In the genomic region with DNA sequence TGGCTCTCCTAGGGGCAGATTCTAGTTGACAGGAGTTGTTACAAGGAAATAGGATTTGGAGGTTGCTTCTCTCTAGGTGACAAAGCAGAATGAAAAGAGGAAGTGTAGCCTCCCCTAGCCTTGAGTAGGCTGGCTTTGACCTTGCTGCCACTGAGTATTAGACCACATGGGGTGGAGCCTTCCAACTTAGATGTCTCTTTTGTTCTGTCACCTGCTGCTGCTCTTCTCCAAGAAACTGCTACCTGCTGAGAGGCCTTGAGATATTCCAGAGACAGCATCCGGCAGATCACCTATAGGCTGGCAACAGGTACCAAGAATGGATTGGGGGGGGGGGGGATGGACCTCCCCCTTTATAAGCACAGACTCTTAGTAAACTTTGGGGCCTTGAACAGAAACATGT, we compare ENCODE assay signal across 33 mouse cellular contexts. TPM values are rescaled to one million over a fixed set of nuclear protein-coding genes. Genes with fewer than 3 reads are reported as not detected.
"Had no signal": no experiment of that assay in that cellular context is flagged by ENCODE, and none has a peak within 500 bp of the region (broad histone marks: within the 10 kb centered on the region; RNA-seq: fewer than 3 reads in every experiment).

No protein-coding gene starts in this region.

- H3K4me1 ChIP-seq: heart, embryonic 10.5 days; heart, embryonic 12.5 days; hindbrain, embryonic 10.5 days; hindbrain, embryonic 12.5 days; intestine, embryonic 15.5 days; limb, embryonic 13.5 days; limb, embryonic 15.5 days; liver, embryonic 12.5 days had no signal

- H3K9me3 ChIP-seq: heart, embryonic 10.5 days; heart, embryonic 12.5 days; hindbrain, embryonic 10.5 days; hindbrain, embryonic 12.5 days; intestine, embryonic 15.5 days; limb, embryonic 13.5 days; limb, embryonic 15.5 days; liver, embryonic 12.5 days had no signal

- H3K36me3 ChIP-seq: heart, embryonic 10.5 days; heart, embryonic 12.5 days; hindbrain, embryonic 10.5 days; hindbrain, embryonic 12.5 days; intestine, embryonic 15.5 days; limb, embryonic 13.5 days; limb, embryonic 15.5 days; liver, embryonic 12.5 days had no signal

- H3K4me3 ChIP-seq: heart, embryonic 10.5 days; heart, embryonic 12.5 days; hindbrain, embryonic 10.5 days; hindbrain, embryonic 12.5 days; intestine, embryonic 15.5 days; layer of hippocampus, adult 2 months; limb, embryonic 13.5 days; limb, embryonic 15.5 days; liver, embryonic 12.5 days had no signal

- H3K9ac ChIP-seq: heart, embryonic 12.5 days; hindbrain, embryonic 12.5 days; hindbrain, embryonic 14.5 days; intestine, embryonic 15.5 days; limb, embryonic 13.5 days; limb, embryonic 15.5 days; liver, embryonic 12.5 days; liver, embryonic 14.5 days had no signal

- H3K27ac ChIP-seq: heart, embryonic 10.5 days; hindbrain, embryonic 10.5 days; hindbrain, embryonic 12.5 days; hindbrain, embryonic 14.5 days; intestine, embryonic 15.5 days; layer of hippocampus, adult 2 months; limb, embryonic 13.5 days; limb, embryonic 15.5 days; liver, embryonic 12.5 days; liver, embryonic 14.5 days had no signal

- DNase-seq: gastrocnemius, postnatal 10 days; gastrocnemius, postnatal 25 days; heart, adult 18-20 months; heart, postnatal 10 days; heart, postnatal 4 days; kidney, adult 18-20 months; kidney, adult 8-10 months; kidney, postnatal 10 days; kidney, postnatal 25 days; kidney, postnatal 4 days; left cerebral cortex, postnatal 4 days had no signal

RNA-seq across cellular contexts. Expression of a gene that starts 11.0 kb away (rescaled TPM):
- total RNA-seq: gastrocnemius, adult 18-20 months; gastrocnemius, postnatal 10 days; gastrocnemius, postnatal 25 days; gastrocnemius, postnatal 4 days; granulocyte monocyte progenitor cell, adult 5-6 weeks; heart, adult 18-20 months; heart, adult 8-10 months; heart, postnatal 10 days; heart, postnatal 25 days; heart, postnatal 4 days; layer of hippocampus, adult 2 months; layer of hippocampus, postnatal 10 days; layer of hippocampus, postnatal 25 days; left cerebral cortex, adult 8-10 months; left cerebral cortex, postnatal 25 days; left cerebral cortex, postnatal 4 days; liver, adult 2 months had no signal

RNA-seq across cellular contexts. Expression of a gene that starts 39.5 kb away (rescaled TPM):
- total RNA-seq: gastrocnemius, adult 18-20 months; gastrocnemius, postnatal 10 days; gastrocnemius, postnatal 25 days; gastrocnemius, postnatal 4 days; granulocyte monocyte progenitor cell, adult 5-6 weeks; heart, adult 18-20 months; heart, adult 8-10 months; heart, postnatal 10 days; heart, postnatal 25 days; heart, postnatal 4 days; layer of hippocampus, adult 2 months; layer of hippocampus, postnatal 10 days; layer of hippocampus, postnatal 25 days; left cerebral cortex, adult 8-10 months; left cerebral cortex, postnatal 10 days; left cerebral cortex, postnatal 25 days; left cerebral cortex, postnatal 4 days; liver, adult 2 months had no signal
